Comparison of ENCODE assay signal across 10 mouse cellular contexts in genomic region chrX:49660781-49661180, GRCm38 (mm10). TPM values are rescaled to one million over a fixed set of nuclear protein-coding genes. Genes with fewer than 3 reads are reported as not detected.
A peak's percentile ranks its signal among the peaks of the same experiment; 100 is the strongest.
DNase-seq lines count a peak whose midpoint lies in the region; ATAC-seq lines count a peak whose summit lies in the region.
"Had no signal": no experiment of that assay in that cellular context is flagged by ENCODE, and none has a peak within 500 bp of the region (broad histone marks: within the 10 kb centered on the region; RNA-seq: fewer than 3 reads in every experiment).

No protein-coding gene starts in this region.

- ATAC-seq in granulocyte monocyte progenitor cell, adult 5-6 weeks (replicated peaks; ENCODE audit: poor library complexity, severe bottlenecking) = peak; percentile 85
- 0 out of 2 replicates have a peak, but pooled peaks have one; percentile 36 for ATAC-seq in neutrophil, adult 5-6 weeks (ENCODE audit: extremely low read depth, insufficient number of reproducible peaks, low FRiP score, poor library complexity, severe bottlenecking)

- DNase-seq in 3134 (ENCODE audit: extremely low read depth, insufficient read length, low spot score) = peak; percentile 48
- DNase-seq in adrenal gland, postnatal 14 days = peak; percentile 8
- DNase-seq in cerebellum, postnatal 14 days = peak; percentile 10 to 33
- DNase-seq in kidney, postnatal 25 days = peak; percentile 1 to 36
- DNase-seq in lung, postnatal 14 days = peak; percentile 0
- peak; percentile 9 for DNase-seq in testis, postnatal 14 days (ENCODE audit: low spot score)

RNA-seq across cellular contexts. Expression of gene Olfr1320, which starts 11.4 kb away (rescaled TPM):
- not detected in 2 replicates for total RNA-seq in adrenal gland, postnatal 14 days (2021)
- not detected in 2 replicates for total RNA-seq in granulocyte monocyte progenitor cell, adult 5-6 weeks (2014; fragmentation: Nextera tagmentation)
- not detected in 2 replicates for total RNA-seq in granulocyte monocyte progenitor cell, adult 5-6 weeks (2017)
- total RNA-seq in neutrophil, adult 5-6 weeks (2017) = not detected in 2 replicates
- total RNA-seq: heart, postnatal 25 days; hindbrain, postnatal 0 days had no signal

Comparison
In these comparisons a context has a peak if more than half of its experiments do, and no peak if none do; other contexts are left out.
1. Peak in every context shown above with its lines: DNase-seq and ATAC-seq.